Mouse (Mus musculus) E14TG2a.4 (cell line): Measurements from ENCODE around the gene E030018B13Rik.

Experiments
- CTCF ChIP-seq: conservative IDR thresholded peaks from 2 replicates; pipeline ENCODE4 v1.5.1; 2014; ENCODE audit warnings: low read length
- NANOG ChIP-seq: IDR thresholded peaks from 2 replicates; pipeline ENCODE4 v1.6.1; 2014; ENCODE audit warnings: borderline replicate concordance, low read length, mixed read lengths
- POU5F1 ChIP-seq: IDR thresholded peaks from 2 replicates; pipeline ENCODE4 v1.6.1; 2014; ENCODE audit warnings: low read length, borderline replicate concordance

GRCm38 (mm10) chr7:63947514-63948487 lies 31.1 kb downstream of the E030018B13Rik start:
- TF ChIP-seq CTCF (no peak), NANOG (peak; percentile 16; the same call in 1 of the 2 replicates), POU5F1 (no peak)
